Mouse (Mus musculus) heart, embryonic 10.5 days (tissue): ENCODE measurements around the gene Sphkap. TPM values are rescaled to one million over a fixed set of nuclear protein-coding genes. Genes with fewer than 3 reads are reported as not detected.

ENCODE experiments used
- DNase-seq: peaks from one replicate; pipeline ENCODE4 v3.0.0-alpha.2; 2017; ENCODE audit warnings: low spot score
- H3K27ac ChIP-seq: fragments of 300-500 bp; sonication (generic); 2 replicates; pipeline ENCODE4 v1.5.1; 2016; ENCODE audit warnings: mild to moderate bottlenecking
- H3K27me3 ChIP-seq: fragments of 300-500 bp; sonication (generic); 2 replicates; pipeline ENCODE4 v1.6.1; 2016; ENCODE audit warnings: mild to moderate bottlenecking; ENCODE audit not compliant: poor library complexity, insufficient read depth, severe bottlenecking
- H3K36me3 ChIP-seq: fragments of 300-500 bp; sonication (generic); 2 replicates; pipeline ENCODE4 v1.6.1; 2016; ENCODE audit warnings: mild to moderate bottlenecking, moderate library complexity
- H3K4me1 ChIP-seq: fragments of 300-500 bp; sonication (generic); 2 replicates; pipeline ENCODE4 v1.6.1; 2016; ENCODE audit warnings: mild to moderate bottlenecking
- H3K4me3 ChIP-seq: fragments of 300-500 bp; sonication (generic); 2 replicates; pipeline ENCODE4 v1.5.1; 2016; ENCODE audit warnings: mild to moderate bottlenecking, moderate library complexity
- H3K9me3 ChIP-seq: fragments of 300-500 bp; sonication (generic); 2 replicates; pipeline ENCODE4 v1.6.1; 2016; ENCODE audit warnings: mild to moderate bottlenecking, moderate library complexity
- WGBS: fragments of 180-500 bp; shearing (Covaris S2); methylation state at CpG from one replicate; pipeline ENCODE4 v1.1.7; 2016; 5-methylcytosine and 5-hydroxymethylcytosine counted together
- polyA plus RNA-seq: library from polyadenylated mRNA; unstranded; fragments of >200 nt; fragmentation: Nextera tagmentation; extraction: Ambion mirVana; gene quantifications from 2 replicates; pipeline ENCODE4 v1.2.1, GENCODE M21; 2016

Gene Sphkap
- polyA plus RNA-seq, 1 experiment from 2014 or later, result 20.9 TPM

DNA sequence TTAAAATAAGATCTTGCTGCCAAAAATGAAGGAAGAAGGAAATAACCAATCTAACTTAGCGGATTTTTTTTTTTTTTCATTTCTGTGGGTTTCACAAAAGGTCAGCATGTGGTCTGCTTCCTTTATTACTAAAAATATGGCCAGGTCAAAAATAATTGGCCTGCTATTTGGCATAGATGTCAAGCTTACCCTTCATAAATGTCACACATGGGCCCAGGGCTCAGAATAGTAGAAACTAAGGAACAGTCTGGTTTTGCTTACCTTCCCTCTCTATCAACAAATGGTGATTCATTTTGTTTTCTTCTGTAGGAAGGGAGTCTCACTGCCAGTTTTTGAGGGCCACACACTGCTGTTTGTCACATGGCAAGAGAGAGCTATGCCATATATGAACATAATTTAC lies 156.3 kb downstream of the Sphkap start:
- peaks cover 14% of the 10 kb centered on the region; the same call in 1 of the 2 replicates for H3K36me3 ChIP-seq
- H3K4me1 ChIP-seq, result no peaks in the 10 kb centered on the region
- H3K4me3 ChIP-seq, result no peak overlapping the region
- no peak overlapping the region for H3K27ac ChIP-seq
- no peaks in the 10 kb centered on the region for H3K27me3 ChIP-seq
- no peak for DNase-seq
- H3K9me3 ChIP-seq, result no peaks in the 10 kb centered on the region
- WGBS, result 88% methylated on average over 1 of the region's 1 CpGs

GRCm38 (mm10) chr1:83248235-83248746 lies 159.7 kb downstream of the Sphkap start:
- DNase-seq, result no peak
- Histone ChIP-seq H3K36me3 (no peaks in the 10 kb centered on the region), H3K27me3 (no peaks in the 10 kb centered on the region), H3K9me3 (no peaks in the 10 kb centered on the region), H3K4me1 (no peaks in the 10 kb centered on the region), H3K27ac (no peak overlapping the region), H3K4me3 (no peak overlapping the region)
- 87% methylated on average over 1 of the region's 1 CpGs for WGBS

DNA sequence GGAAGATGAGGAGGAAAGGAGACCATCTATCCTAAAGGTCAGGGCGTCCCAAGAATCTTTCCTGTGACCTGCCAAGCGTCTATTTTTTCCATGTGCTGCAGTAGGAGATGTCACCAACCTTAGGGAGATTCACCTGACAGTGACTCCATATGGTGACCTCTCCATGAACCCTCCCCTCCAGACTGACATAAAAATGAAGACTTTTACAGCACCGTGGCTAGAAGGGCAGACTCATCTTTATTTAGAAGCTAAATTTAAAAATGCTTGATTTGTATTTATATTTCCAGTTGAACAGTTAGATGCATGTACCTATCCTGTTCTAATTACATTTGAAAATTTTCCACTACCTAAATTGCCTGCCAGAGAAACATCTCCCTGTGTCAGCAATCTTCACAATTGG lies 180.1 kb downstream of the Sphkap start:
- no peaks in the 10 kb centered on the region for H3K36me3 ChIP-seq
- DNase-seq, result no peak
- no peak overlapping the region for H3K4me3 ChIP-seq
- 76% methylated on average over 3 of the region's 3 CpGs for WGBS
- H3K4me1 ChIP-seq, result 0 out of 2 replicates have a peak, but pooled peaks cover 4% of the 10 kb centered on the region
- H3K27me3 ChIP-seq, result no peaks in the 10 kb centered on the region
- H3K27ac ChIP-seq, result no peak overlapping the region
- no peaks in the 10 kb centered on the region for H3K9me3 ChIP-seq

DNA sequence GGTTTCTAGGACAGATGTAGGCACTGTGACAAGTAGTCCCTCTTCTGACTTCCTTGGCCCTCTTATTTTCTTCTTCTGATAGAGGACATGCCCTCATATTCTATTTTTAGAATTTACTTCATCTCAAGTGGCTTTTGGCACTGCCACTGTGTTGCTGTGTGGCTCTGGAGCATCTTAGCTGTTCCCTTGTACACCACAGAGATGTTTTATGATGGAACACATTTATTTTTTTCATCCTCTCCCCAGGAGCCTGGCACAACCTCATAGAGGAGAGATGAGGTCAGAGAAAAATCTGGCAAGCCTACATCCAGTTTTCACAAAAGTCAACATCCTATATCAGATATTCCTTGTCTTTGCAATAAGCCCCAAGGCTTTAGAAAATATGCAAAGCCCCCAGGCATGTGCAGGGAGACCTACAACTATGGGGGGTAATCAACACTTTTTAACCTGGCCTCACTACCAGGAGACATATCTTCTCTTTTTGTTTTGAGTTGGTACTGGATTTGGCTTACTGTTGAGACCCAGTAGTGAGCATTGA lies 183.5 kb downstream of the Sphkap start:
- Histone ChIP-seq H3K27me3 (no peaks in the 10 kb centered on the region), H3K36me3 (no peaks in the 10 kb centered on the region), H3K4me3 (no peak overlapping the region), H3K27ac (no peak overlapping the region), H3K9me3 (no peaks in the 10 kb centered on the region), H3K4me1 (0 out of 2 replicates have a peak, but pooled peaks cover 4% of the 10 kb centered on the region)
- no peak for DNase-seq

DNA sequence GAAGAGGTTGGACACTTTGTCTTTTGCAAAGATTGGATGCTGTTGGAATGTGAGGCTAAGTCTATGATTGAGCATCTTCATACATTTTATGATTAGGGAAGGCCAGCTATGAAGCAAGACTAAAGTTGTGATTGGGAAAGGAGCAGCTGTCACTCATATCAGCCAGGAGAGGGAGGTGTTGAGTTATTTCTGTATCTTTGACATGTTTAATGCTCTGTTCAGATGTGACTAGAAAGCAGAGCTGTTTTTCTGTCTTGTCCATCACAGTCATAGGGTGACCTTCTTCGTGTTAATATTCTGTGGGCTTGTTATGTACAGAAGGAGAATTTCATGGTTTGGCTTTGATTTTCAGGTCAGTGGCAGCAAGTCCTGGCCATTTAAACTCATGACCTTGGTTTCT lies 184.9 kb downstream of the Sphkap start:
- no peak overlapping the region for H3K4me3 ChIP-seq
- H3K27me3 ChIP-seq, result no peaks in the 10 kb centered on the region
- no peak overlapping the region for H3K27ac ChIP-seq
- H3K4me1 ChIP-seq, result 0 out of 2 replicates have a peak, but pooled peaks cover 4% of the 10 kb centered on the region
- DNase-seq, result no peak
- H3K9me3 ChIP-seq, result no peaks in the 10 kb centered on the region
- 57% methylated on average over 1 of the region's 1 CpGs for WGBS
- no peaks in the 10 kb centered on the region for H3K36me3 ChIP-seq

DNA sequence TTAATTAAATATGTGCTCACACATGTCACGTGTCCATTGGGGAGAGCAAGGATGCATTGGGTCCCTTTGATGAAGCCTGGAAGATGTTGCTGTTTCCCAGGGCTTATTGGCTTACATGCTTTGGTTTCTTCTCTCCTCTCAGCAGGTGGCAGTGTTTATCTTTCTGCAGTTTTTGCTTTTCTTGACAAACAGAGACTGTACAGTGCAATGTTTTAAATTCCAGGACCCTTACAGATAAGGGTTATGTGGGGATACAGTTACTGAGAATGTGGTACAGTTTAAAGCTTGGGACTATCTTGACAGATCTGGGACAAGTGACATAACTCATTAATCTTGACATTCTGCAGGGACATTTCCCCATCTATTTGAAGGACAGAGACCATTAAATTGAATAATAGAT lies 189.7 kb downstream of the Sphkap start:
- Histone ChIP-seq H3K4me1 (no peaks in the 10 kb centered on the region), H3K27me3 (no peaks in the 10 kb centered on the region), H3K4me3 (no peak overlapping the region), H3K9me3 (no peaks in the 10 kb centered on the region), H3K36me3 (no peaks in the 10 kb centered on the region), H3K27ac (no peak overlapping the region)
- no peak for DNase-seq
- 34% methylated on average over 1 of the region's 1 CpGs for WGBS

- 85% methylated on average over 1 of the region's 1 CpGs for WGBS
- H3K9me3 ChIP-seq, result no peaks in the 10 kb centered on the region
- no peak overlapping the region for H3K4me3 ChIP-seq
- no peaks in the 10 kb centered on the region for H3K36me3 ChIP-seq
- H3K27me3 ChIP-seq, result no peaks in the 10 kb centered on the region
- no peaks in the 10 kb centered on the region for H3K4me1 ChIP-seq
- DNase-seq, result no peak
- no peak overlapping the region for H3K27ac ChIP-seq
These were observed 198.0 kb downstream of the Sphkap start for GRCm38 (mm10) chr1:83209981-83210380.

Other genes with a start within 250 kb of the Sphkap start
- 0.14 TPM in 1 of 2 replicates, not detected in the other for gene Daw1, start 248.4 kb downstream of the Sphkap start, polyA plus RNA-seq